Mouse (Mus musculus) liver, embryonic 12.5 days (tissue): ENCODE results near the gene Mrpl38. TPM values are rescaled to one million over a fixed set of nuclear protein-coding genes. Genes with fewer than 3 reads are reported as not detected.

ENCODE experiments used
- ATAC-seq: fragments of 200-750 bp; cut with Nextera tagmentation; 2 replicates; pipeline ENCODE4 v1.8.0; 2017; ENCODE audit warnings: moderate number of reproducible peaks, mild to moderate bottlenecking, moderate library complexity
- H3K27ac ChIP-seq: fragments of 300-500 bp; sonication (generic); 2 replicates; pipeline ENCODE4 v1.5.1; 2016; ENCODE audit warnings: mild to moderate bottlenecking
- H3K27me3 ChIP-seq: fragments of 300-500 bp; sonication (generic); replicated peaks from 2 replicates; pipeline ENCODE4 v1.6.1; 2016; ENCODE audit warnings: mild to moderate bottlenecking, moderate library complexity
- H3K36me3 ChIP-seq: fragments of 300-500 bp; sonication (generic); 2 replicates; pipeline ENCODE4 v1.6.1; 2016; ENCODE audit warnings: mild to moderate bottlenecking, moderate library complexity
- H3K4me1 ChIP-seq: fragments of 300-500 bp; sonication (generic); 2 replicates; pipeline ENCODE4 v1.6.1; 2016
- H3K4me2 ChIP-seq: fragments of 300-500 bp; sonication (generic); 2 replicates; pipeline ENCODE4 v1.6.1; 2016; ENCODE audit warnings: mild to moderate bottlenecking, moderate library complexity
- H3K4me3 ChIP-seq: fragments of 300-500 bp; sonication (generic); 2 replicates; pipeline ENCODE4 v1.5.1; 2016; ENCODE audit warnings: mild to moderate bottlenecking, moderate library complexity
- H3K9ac ChIP-seq: fragments of 300-500 bp; sonication (generic); 2 replicates; pipeline ENCODE4 v1.6.1; 2016; ENCODE audit warnings: mild to moderate bottlenecking, moderate library complexity
- H3K9me3 ChIP-seq: fragments of 300-500 bp; sonication (generic); replicated peaks from 2 replicates; pipeline ENCODE4 v1.6.1; 2016; ENCODE audit warnings: mild to moderate bottlenecking, moderate library complexity
- WGBS: fragments of 180-500 bp; shearing (Covaris S2); methylation state at CpG from one replicate; pipeline ENCODE4 v1.1.7; 2016; ENCODE audit not compliant: insufficient replicate concordance; 5-methylcytosine and 5-hydroxymethylcytosine counted together
- polyA plus RNA-seq: library from polyadenylated mRNA; unstranded; fragments of >200 nt; fragmentation: Nextera tagmentation; extraction: Ambion mirVana; gene quantifications from 2 replicates; pipeline ENCODE4 v1.2.1, GENCODE M21; 2016

Mrpl38 gene
- polyA plus RNA-seq, 1 experiment from 2014 or later, result 81.5 TPM

GRCm38 (mm10) chr11:116167232-116167631 is 28.6 kb upstream of the Mrpl38 start:
- WGBS, result 8% methylated on average over 6 of the region's 6 CpGs
- Histone ChIP-seq H3K36me3 (peaks cover 22% of the 10 kb centered on the region), H3K4me2 (peak overlapping the region; percentile 79), H3K27me3 (no peaks in the 10 kb centered on the region), H3K4me3 (peak overlapping the region; percentile 68), H3K27ac (peak overlapping the region; percentile 72), H3K4me1 (peaks cover 33% of the 10 kb centered on the region), H3K9me3 (no peaks in the 10 kb centered on the region), H3K9ac (peak overlapping the region; percentile 77)
- no peak for ATAC-seq

GRCm38 (mm10) chr11:116163002-116163401 is 24.3 kb upstream of the Mrpl38 start:
- Histone ChIP-seq H3K4me3 (no peak overlapping the region), H3K27ac (no peak overlapping the region), H3K4me1 (peaks cover 34% of the 10 kb centered on the region), H3K9me3 (no peaks in the 10 kb centered on the region), H3K9ac (no peak overlapping the region), H3K4me2 (no peak overlapping the region), H3K36me3 (peaks cover 34% of the 10 kb centered on the region), H3K27me3 (no peaks in the 10 kb centered on the region)
- no peak for ATAC-seq
- WGBS, result 69% methylated on average over 9 of the region's 9 CpGs

DNA sequence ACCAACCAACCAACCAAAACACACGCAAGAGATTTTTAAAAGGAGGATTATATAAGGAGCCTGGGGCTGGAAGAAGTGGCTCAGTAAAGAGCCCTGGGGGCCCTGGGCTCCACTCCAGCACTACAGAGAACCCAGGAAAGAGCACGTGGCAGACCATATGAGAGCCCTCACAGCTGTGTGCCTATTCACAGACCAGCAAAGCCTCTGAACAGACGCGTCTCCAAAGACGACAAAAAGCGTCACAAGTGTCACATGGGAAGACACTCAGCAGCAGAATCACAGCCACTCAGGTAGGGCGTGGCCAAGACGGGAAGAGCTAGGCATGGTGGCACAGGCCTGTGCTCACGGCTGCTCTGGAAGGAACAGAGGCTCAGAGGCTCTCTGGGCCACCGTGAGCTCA is 23.5 kb upstream of the Mrpl38 start:
- H3K27ac ChIP-seq, result no peak overlapping the region
- H3K9ac ChIP-seq, result no peak overlapping the region
- no peak for ATAC-seq
- H3K4me2 ChIP-seq, result no peak overlapping the region
- H3K9me3 ChIP-seq, result no peaks in the 10 kb centered on the region
- H3K36me3 ChIP-seq, result peaks cover 42% of the 10 kb centered on the region
- no peaks in the 10 kb centered on the region for H3K27me3 ChIP-seq
- WGBS, result 75% methylated on average over 10 of the region's 10 CpGs
- H3K4me1 ChIP-seq, result peaks cover 30% of the 10 kb centered on the region
- no peak overlapping the region for H3K4me3 ChIP-seq

GRCm38 (mm10) chr11:116161312-116161711 is 22.6 kb upstream of the Mrpl38 start:
- Histone ChIP-seq H3K4me1 (peaks cover 22% of the 10 kb centered on the region), H3K27me3 (no peaks in the 10 kb centered on the region), H3K4me3 (no peak overlapping the region), H3K36me3 (peaks cover 49% of the 10 kb centered on the region), H3K27ac (no peak overlapping the region), H3K4me2 (no peak overlapping the region), H3K9me3 (no peaks in the 10 kb centered on the region), H3K9ac (no peak overlapping the region)
- no peak for ATAC-seq
- 72% methylated on average over 12 of the region's 12 CpGs for WGBS

DNA sequence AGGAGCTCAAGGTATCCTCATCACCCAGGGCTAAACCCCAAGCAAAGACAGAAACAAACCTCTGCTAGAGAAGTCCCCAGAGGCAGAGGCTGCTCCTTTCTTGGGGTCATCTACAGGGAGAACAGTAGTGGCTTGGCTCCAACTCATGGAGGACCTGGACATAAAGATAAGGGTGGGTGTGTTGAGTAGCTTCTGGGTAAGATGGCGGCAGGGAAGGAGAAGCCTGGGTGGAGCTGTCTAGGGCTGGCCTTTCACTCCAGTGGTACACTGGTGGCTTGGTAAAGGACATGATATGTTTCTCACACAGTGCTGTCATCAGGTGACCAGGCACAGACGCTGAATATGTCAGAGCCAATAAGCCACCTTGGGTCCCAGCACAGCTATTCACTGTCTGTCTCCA is 12.3 kb upstream of the Mrpl38 start:
- Histone ChIP-seq H3K9ac (peak overlapping the region; percentile 27; the same call in 1 of the 2 replicates), H3K4me3 (no peak overlapping the region), H3K9me3 (no peaks in the 10 kb centered on the region), H3K4me1 (peaks cover 24% of the 10 kb centered on the region), H3K4me2 (peak overlapping the region; percentile 36), H3K36me3 (peaks cover 100% of the 10 kb centered on the region), H3K27me3 (no peaks in the 10 kb centered on the region), H3K27ac (peak overlapping the region; percentile 86)
- 59% methylated on average over 2 of the region's 2 CpGs for WGBS
- peak; percentile 93 for ATAC-seq

GRCm38 (mm10) chr11:116149341-116149740 is 10.7 kb upstream of the Mrpl38 start:
- Histone ChIP-seq H3K27ac (no peak overlapping the region), H3K4me1 (peaks cover 26% of the 10 kb centered on the region), H3K27me3 (no peaks in the 10 kb centered on the region), H3K9ac (no peak overlapping the region), H3K36me3 (peaks cover 100% of the 10 kb centered on the region), H3K4me3 (no peak overlapping the region), H3K9me3 (no peaks in the 10 kb centered on the region), H3K4me2 (no peak overlapping the region)
- WGBS, result 88% methylated on average over 6 of the region's 6 CpGs
- ATAC-seq, result no peak

- Histone ChIP-seq H3K9me3 (no peaks in the 10 kb centered on the region), H3K4me2 (no peak overlapping the region), H3K27ac (no peak overlapping the region), H3K4me1 (peaks cover 32% of the 10 kb centered on the region), H3K36me3 (peaks cover 100% of the 10 kb centered on the region), H3K4me3 (no peak overlapping the region), H3K9ac (no peak overlapping the region), H3K27me3 (no peaks in the 10 kb centered on the region)
- no peak for ATAC-seq
- WGBS, result 73% methylated on average over 20 of the region's 20 CpGs
These were observed 10.1 kb upstream of the Mrpl38 start for GRCm38 (mm10) chr11:116148761-116149221.

- Histone ChIP-seq H3K9me3 (no peaks in the 10 kb centered on the region), H3K4me2 (no peak overlapping the region), H3K4me1 (peaks cover 48% of the 10 kb centered on the region), H3K27ac (no peak overlapping the region; the same call in 1 of the 2 replicates), H3K9ac (no peak overlapping the region), H3K4me3 (no peak overlapping the region), H3K36me3 (peaks cover 86% of the 10 kb centered on the region), H3K27me3 (no peaks in the 10 kb centered on the region)
- 83% methylated on average over 25 of the region's 25 CpGs for WGBS
- ATAC-seq, result no peak
These were observed 7.8 kb upstream of the Mrpl38 start for GRCm38 (mm10) chr11:116146294-116146985.

GRCm38 (mm10) chr11:116145481-116146293 is 7.0 kb upstream of the Mrpl38 start:
- Histone ChIP-seq H3K4me1 (peaks cover 40% of the 10 kb centered on the region), H3K27me3 (no peaks in the 10 kb centered on the region), H3K9me3 (no peaks in the 10 kb centered on the region), H3K27ac (0 out of 2 replicates have a peak overlapping the region, but pooled peaks have one; percentile 6), H3K4me3 (no peak overlapping the region), H3K36me3 (peaks cover 78% of the 10 kb centered on the region), H3K4me2 (no peak overlapping the region), H3K9ac (no peak overlapping the region)
- 85% methylated on average over 18 of the region's 18 CpGs for WGBS
- no peak for ATAC-seq

DNA sequence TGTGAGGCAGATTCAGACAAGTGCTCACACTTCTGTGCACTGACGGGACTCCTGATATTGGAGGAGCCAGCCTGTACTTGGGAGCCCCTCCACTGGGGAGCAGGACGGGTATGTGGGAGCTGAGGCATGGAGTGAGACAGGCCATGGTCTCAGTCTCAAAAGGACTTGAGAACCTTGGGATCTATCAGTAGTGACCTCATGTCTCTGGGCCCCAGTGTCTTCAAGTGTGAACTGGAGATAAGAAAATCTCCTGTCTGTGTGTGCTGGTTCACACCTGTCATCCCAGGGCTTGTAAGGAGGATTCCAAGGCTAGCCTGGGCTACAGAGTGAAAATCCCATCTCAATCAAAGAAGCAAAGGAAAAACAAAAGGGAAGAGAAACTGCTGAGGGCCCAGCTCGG is 4.8 kb upstream of the Mrpl38 start:
- peaks cover 56% of the 10 kb centered on the region for H3K36me3 ChIP-seq
- no peaks in the 10 kb centered on the region for H3K27me3 ChIP-seq
- H3K9ac ChIP-seq, result peak overlapping the region; percentile 45; the same call in 1 of the 2 replicates
- H3K4me3 ChIP-seq, result no peak overlapping the region
- peak overlapping the region; percentile 41 for H3K4me2 ChIP-seq
- peak overlapping the region; percentile 83 for H3K27ac ChIP-seq
- 63% methylated on average over 3 of the region's 3 CpGs for WGBS
- ATAC-seq, result peak; percentile 40
- H3K4me1 ChIP-seq, result peaks cover 42% of the 10 kb centered on the region
- H3K9me3 ChIP-seq, result no peaks in the 10 kb centered on the region

- ATAC-seq, result peak; percentile 65
These were observed 3.7 kb upstream of the Mrpl38 start for GRCm38 (mm10) chr11:116142211-116142991.

More at GRCm38 (mm10) chr11:116142211-116142991, 3.7 kb upstream of the Mrpl38 start:
- Histone ChIP-seq H3K4me1 (peaks cover 50% of the 10 kb centered on the region), H3K27me3 (no peaks in the 10 kb centered on the region), H3K4me2 (peak overlapping the region; percentile 41), H3K4me3 (no peak overlapping the region), H3K36me3 (peaks cover 45% of the 10 kb centered on the region), H3K9ac (peak overlapping the region; percentile 45), H3K9me3 (no peaks in the 10 kb centered on the region), H3K27ac (peak overlapping the region; percentile 83)
- WGBS, result 57% methylated on average over 10 of the region's 10 CpGs
